Mouse (Mus musculus) thymus, adult 2 months (tissue): ENCODE measurements around the gene Herc1. TPM values are rescaled to one million over a fixed set of nuclear protein-coding genes. Genes with fewer than 3 reads are reported as not detected.

Source experiments
- DNase-seq: peaks from one replicate; pipeline ENCODE4 v3.0.0; 2021
- H3K27ac ChIP-seq: fragments of 200-500 bp; 2 replicates; pipeline ENCODE4 v1.5.1; 2012; ENCODE audit warnings: low read length, control low read depth; ENCODE audit not compliant: control insufficient read depth, insufficient read depth
- H3K27me3 ChIP-seq: fragments of 200-500 bp; 2 replicates; pipeline ENCODE4 v1.6.1; 2012; ENCODE audit warnings: mild to moderate bottlenecking, low read length, moderate library complexity, mixed read lengths; ENCODE audit not compliant: control insufficient read depth, insufficient read depth
- H3K36me3 ChIP-seq: fragments of 200-500 bp; 2 replicates; pipeline ENCODE4 v1.6.1; 2012; ENCODE audit warnings: mild to moderate bottlenecking, low read length, moderate library complexity; ENCODE audit not compliant: control insufficient read depth, insufficient read depth
- H3K4me1 ChIP-seq: fragments of 200-500 bp; replicated peaks from 2 replicates; pipeline ENCODE4 v1.6.1; 2012; ENCODE audit warnings: low read length; ENCODE audit not compliant: control insufficient read depth, insufficient read depth
- H3K4me3 ChIP-seq: fragments of 200-500 bp; 2 replicates; pipeline ENCODE4 v1.5.1; 2012; ENCODE audit warnings: mild to moderate bottlenecking, low read length, control low read depth, moderate library complexity; ENCODE audit not compliant: control insufficient read depth, insufficient read depth
- CTCF ChIP-seq: fragments of 200-500 bp; IDR thresholded peaks from 2 replicates; pipeline ENCODE4 v1.5.1; 2012; ENCODE audit warnings: mild to moderate bottlenecking, control low read depth, low read length, moderate library complexity, borderline replicate concordance; ENCODE audit not compliant: control insufficient read depth, poor library complexity, insufficient read depth; ENCODE audit errors: extremely low read depth
- POLR2A ChIP-seq: fragments of 200-500 bp; IDR thresholded peaks from 2 replicates; pipeline ENCODE4 v1.6.1; 2012; ENCODE audit warnings: mild to moderate bottlenecking, low read length, control low read depth, moderate library complexity; ENCODE audit not compliant: control insufficient read depth, poor library complexity, insufficient read depth; ENCODE audit errors: extremely low read depth
- WGBS: fragments of 180-500 bp; shearing (Covaris S2); methylation state at CpG from one replicate; pipeline ENCODE4 v1.1.7; 2018; 5-methylcytosine and 5-hydroxymethylcytosine counted together
- polyA plus RNA-seq: library from polyadenylated mRNA; depleted of rRNA; stranded (reverse); fragments of >200 nt; gene quantifications from 2 replicates; pipeline ENCODE4 v1.2.3, GENCODE M21; 2012

The Herc1 gene
- polyA plus RNA-seq, 1 experiment, result 28.6 TPM

DNA sequence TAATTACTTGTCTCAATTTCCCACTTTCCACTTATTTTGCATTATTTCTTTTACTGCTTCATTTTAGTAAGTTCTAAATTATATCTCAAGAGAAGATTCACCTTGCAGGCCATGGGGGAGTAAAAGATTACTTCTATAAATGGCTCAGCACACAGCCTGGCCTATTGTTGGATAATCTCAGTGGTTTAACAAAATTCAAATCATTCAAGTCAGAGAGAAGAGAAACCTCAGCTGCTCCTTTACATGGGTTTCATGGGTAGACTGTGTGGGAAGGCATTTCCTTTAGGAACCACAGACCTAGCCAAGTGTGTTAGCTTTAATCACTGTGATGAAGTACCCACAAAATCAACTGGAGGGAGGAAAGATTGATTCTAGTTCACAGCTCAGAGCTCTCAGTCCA is 13.0 kb upstream of the Herc1 start:
- no peak for TF ChIP-seq POLR2A
- TF ChIP-seq CTCF, result no peak
- Histone ChIP-seq H3K36me3 (no peaks in the 10 kb centered on the region), H3K27ac (no peak overlapping the region), H3K4me1 (no peaks in the 10 kb centered on the region), H3K27me3 (no peaks in the 10 kb centered on the region), H3K4me3 (no peak overlapping the region)
- no peak for DNase-seq

DNA sequence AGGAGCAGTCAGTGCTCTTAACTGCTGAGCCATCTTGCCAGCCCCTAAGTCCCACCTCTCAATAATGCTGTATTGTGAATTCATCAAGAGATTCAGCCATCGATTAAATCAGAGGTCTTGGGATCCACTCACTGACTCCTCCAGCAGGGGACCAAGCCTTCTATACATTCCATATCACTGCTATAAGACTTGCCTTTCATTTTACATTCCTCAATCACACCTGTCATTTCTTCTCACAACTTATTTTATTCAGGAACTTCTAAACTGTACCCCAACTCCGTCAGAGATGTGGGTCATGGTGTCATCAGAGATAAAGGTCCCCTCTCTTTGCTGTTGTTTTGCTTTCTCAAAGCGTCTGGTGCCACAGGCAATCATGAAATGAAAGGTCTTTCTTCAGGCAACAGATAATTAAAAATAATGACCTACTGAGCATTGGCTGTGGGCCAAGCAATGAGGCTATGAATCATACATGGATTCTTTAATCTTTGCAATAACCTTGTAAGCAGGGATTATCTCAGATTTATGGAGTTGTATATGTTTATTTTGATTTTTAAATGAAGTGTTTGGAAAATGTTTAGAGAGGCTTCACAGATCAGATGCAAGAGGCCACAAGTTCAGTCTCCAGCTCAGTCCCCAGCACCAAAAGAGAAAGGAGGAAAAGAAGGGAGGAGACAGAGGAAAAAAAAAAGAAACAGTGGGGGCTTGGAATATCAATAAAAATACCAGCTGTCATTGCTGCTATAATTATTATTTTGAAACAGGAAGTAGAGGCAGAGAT is 12.1 kb upstream of the Herc1 start:
- TF ChIP-seq POLR2A (no peak), CTCF (no peak)
- H3K27ac ChIP-seq, result no peak overlapping the region
- H3K4me3 ChIP-seq, result no peak overlapping the region
- no peaks in the 10 kb centered on the region for H3K27me3 ChIP-seq
- H3K36me3 ChIP-seq, result no peaks in the 10 kb centered on the region
- no peak for DNase-seq
- H3K4me1 ChIP-seq, result no peaks in the 10 kb centered on the region
- 89% methylated on average over 3 of the region's 3 CpGs for WGBS

DNA sequence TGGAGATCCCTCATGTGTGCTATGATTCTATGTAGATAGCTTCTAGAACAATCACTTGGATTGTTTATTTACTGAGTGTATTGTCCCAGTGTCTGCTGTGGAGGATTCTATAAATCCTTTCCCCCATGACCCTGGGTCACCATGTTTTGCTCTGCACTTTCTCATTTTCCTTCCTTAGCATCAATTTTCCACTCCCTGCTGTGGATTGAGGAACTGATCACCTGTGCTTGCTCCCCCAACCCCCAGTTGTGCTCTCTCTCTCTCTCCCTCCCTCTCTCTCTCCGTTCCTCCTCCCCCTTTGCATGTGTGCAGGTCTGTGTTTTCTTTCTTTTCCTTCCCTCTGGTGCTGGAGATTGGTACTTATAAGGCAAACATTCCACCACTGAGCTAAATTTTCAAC is 10.5 kb upstream of the Herc1 start:
- no peak overlapping the region for H3K4me3 ChIP-seq
- no peak overlapping the region for H3K27ac ChIP-seq
- WGBS, result 70% methylated on average over 1 of the region's 1 CpGs
- no peak for DNase-seq
- H3K4me1 ChIP-seq, result no peaks in the 10 kb centered on the region
- no peaks in the 10 kb centered on the region for H3K36me3 ChIP-seq
- TF ChIP-seq CTCF (no peak), POLR2A (no peak)
- no peaks in the 10 kb centered on the region for H3K27me3 ChIP-seq

DNA sequence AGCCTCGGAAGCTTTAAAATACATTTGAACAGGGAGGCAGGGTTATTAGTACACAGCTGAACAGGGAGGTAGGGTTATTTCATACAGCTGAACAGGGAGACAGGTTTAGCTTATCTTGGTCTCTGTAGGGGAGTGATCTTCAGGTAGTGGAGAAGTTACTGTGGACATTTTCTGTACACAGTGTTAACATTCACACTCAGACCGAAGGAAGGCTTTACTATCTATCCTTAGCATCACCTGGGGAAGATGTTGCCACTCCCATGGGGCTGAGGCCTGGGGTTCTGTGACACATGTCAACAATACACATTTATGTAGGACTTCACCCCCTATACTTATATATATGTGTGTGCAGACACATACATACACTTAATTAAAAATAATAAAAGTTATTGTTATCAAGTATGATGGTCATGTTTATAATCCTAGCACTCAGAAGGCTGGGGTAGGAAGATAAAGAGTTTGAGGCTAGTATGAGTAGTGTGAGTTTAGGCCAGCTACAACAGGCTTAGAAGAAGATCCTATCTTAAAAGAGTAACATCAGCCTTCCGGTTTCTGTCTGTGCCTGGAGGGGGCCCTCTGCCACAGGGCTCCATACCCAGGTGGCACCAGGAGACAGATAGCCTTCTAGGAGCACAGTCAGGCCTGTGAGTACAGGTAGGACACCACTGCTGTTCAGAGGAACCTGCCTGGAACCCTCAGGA is 9.7 kb upstream of the Herc1 start:
- Histone ChIP-seq H3K4me3 (no peak overlapping the region), H3K27me3 (no peaks in the 10 kb centered on the region), H3K4me1 (no peaks in the 10 kb centered on the region), H3K27ac (no peak overlapping the region), H3K36me3 (no peaks in the 10 kb centered on the region)
- TF ChIP-seq POLR2A, result no peak
- no peak for TF ChIP-seq CTCF
- no peak for DNase-seq
- 85% methylated on average over 3 of the region's 3 CpGs for WGBS

DNA sequence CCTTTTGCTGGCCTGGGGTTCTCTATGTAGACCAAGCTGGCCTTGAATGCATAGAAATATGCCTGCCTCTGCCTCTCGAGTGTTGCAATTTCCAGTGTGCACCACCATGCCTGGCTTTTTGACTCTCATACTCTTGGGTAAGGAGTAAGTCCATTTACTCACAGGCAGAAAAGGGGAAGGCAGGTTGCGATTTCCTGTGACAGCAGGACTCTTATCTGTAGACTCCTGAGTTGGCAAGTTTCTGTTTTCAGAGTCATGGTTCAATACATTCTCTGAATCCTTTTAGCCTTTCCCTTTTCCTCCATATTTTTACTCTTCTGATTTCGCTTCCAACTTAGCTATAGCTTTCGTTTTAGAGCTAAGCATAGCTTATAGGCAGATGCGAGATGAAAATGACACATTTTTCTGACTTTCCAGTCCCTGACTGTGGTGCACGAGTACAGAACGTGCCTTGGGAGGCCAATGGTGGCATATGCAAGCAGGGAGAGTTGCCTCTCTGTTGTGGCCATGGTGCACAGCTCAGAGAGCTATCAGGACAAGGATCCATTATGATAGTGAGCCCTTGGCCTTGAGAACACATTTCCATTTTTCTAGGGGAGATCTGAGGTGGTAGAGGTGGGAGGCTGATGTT is 2.7 kb upstream of the Herc1 start:
- no peak overlapping the region for H3K4me3 ChIP-seq
- no peak overlapping the region for H3K27ac ChIP-seq
- no peak for TF ChIP-seq POLR2A
- no peak for TF ChIP-seq CTCF
- no peak for DNase-seq
- H3K4me1 ChIP-seq, result peaks cover 3% of the 10 kb centered on the region; the same call in 1 of the 2 replicates
- no peaks in the 10 kb centered on the region for H3K36me3 ChIP-seq
- 68% methylated on average over 7 of the region's 7 CpGs for WGBS
- H3K27me3 ChIP-seq, result no peaks in the 10 kb centered on the region

DNA sequence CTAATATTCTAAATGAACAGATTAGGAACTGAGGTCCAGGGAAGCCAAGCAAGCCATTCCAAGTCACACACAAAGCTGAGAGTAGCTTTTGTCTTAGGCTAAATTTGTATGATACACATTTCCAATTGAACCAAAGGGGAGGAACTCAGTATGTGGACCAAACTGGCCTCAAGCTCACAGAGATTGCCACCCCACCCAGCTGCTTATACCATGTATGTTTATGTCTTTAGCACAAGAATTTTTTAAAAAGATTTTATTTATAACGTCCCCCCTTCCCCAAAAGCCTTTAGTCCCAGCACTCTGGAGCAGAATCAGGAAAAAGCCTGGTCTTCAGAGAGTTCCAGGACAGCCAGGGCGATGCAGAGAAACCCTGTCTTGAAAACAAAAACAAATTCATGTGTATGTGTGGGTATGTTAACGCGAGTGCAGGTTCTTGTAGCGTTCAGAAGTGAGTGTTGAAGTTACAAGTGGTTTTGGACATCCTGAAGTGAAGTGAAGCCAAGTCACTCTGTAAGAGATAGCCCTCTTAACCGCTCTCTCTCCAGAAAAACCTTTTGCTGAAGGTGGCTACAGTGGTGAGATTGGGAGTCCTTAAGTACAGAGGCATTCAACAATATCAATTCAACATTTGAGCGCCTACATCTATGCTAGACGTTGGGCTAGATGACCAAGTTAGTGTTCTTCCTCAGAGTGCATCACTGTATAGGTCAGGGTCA is 948 bp upstream of the Herc1 start:
- Histone ChIP-seq H3K4me1 (peaks cover 3% of the 10 kb centered on the region; the same call in 1 of the 2 replicates), H3K4me3 (no peak overlapping the region), H3K36me3 (no peaks in the 10 kb centered on the region), H3K27me3 (no peaks in the 10 kb centered on the region), H3K27ac (no peak overlapping the region)
- no peak for TF ChIP-seq CTCF
- TF ChIP-seq POLR2A, result no peak
- DNase-seq, result no peak
- 55% methylated on average over 8 of the region's 8 CpGs for WGBS
